Mouse (Mus musculus) megakaryocyte, embryonic 14.5 days (primary cell): ENCODE results near the gene Prcd.

Source experiments
- FLI1 ChIP-seq: IDR thresholded peaks from 2 replicates; pipeline ENCODE4 v1.6.1; 2012; ENCODE audit warnings: low read length, inconsistent platforms, mixed read lengths
- GATA1 ChIP-seq: IDR thresholded peaks from 3 replicates; pipeline ENCODE4 v1.6.1; 2012; ENCODE audit warnings: mixed read lengths, low read length, inconsistent platforms, borderline replicate concordance

GRCm38 (mm10) chr11:116667930-116668329 is 14.6 kb downstream of the Prcd start:
- TF ChIP-seq GATA1, result no peak
- TF ChIP-seq FLI1, result no peak
